Mouse (Mus musculus): Measurements from ENCODE around the gene Kirrel. TPM values are rescaled to one million over a fixed set of nuclear protein-coding genes. Genes with fewer than 3 reads are reported as not detected.

The Kirrel gene
- polyA plus RNA-seq, 1 experiment from 2014 or later, result 0.71 TPM

Other genes starting within 250 kb of the Kirrel start
- 7.3 and 8.0 TPM in 2 replicates for gene Cd1d1, start 175.3 kb downstream of the Kirrel start, polyA plus RNA-seq (2015; fragmentation: Nextera tagmentation; extraction: Ambion mirVana)
- 0.54 and 0.74 TPM in 2 replicates for gene Fcrls, start 89.0 kb upstream of the Kirrel start, polyA plus RNA-seq (2015; fragmentation: Nextera tagmentation; extraction: Ambion mirVana)
- 81.9 and 86.0 TPM in 2 replicates for gene Cd5l, start 183.1 kb upstream of the Kirrel start, polyA plus RNA-seq (2015; fragmentation: Nextera tagmentation; extraction: Ambion mirVana)
- gene Fcrl1, start 201.6 kb upstream of the Kirrel start, polyA plus RNA-seq (2015; fragmentation: Nextera tagmentation; extraction: Ambion mirVana), result 0.81 and 1.3 TPM in 2 replicates